Mouse (Mus musculus) spleen, postnatal 10 days (tissue): Measurements from ENCODE around the gene Gm10096.
"Not testable (repeated sequence)": the region's sequence is repeated elsewhere in the genome, so short reads cannot be mapped to it uniquely, and the experiment has no call there.

Source experiments
- DNase-seq, 2 experiments: peaks; one replicate each; pipeline ENCODE4 v3.0.0; 2021 to 2022; ENCODE audit warnings: low spot score in 2 of 2

Gene Gm10096

GRCm38 (mm10) chrX:28954602-28955001, at the start of gene Gm10096:
Gene Gm10096, minus strand, starts transcription at chrX:28954702.
- not testable (repeated sequence) for DNase-seq
